Mouse (Mus musculus) fibroblast of lung, adult 2 months (primary cell): ENCODE measurements around the gene Ube2n.
A peak's percentile ranks its signal among the peaks of the same experiment; 100 is the strongest.

ENCODE experiments used
- DNase-seq: peaks from one replicate; pipeline ENCODE4 v3.0.0-alpha.2; 2011; ENCODE audit warnings: low read depth

Ube2n gene

GRCm38 (mm10) chr10:95514656-95515292, at the start of gene Ube2n:
Gene Ube2n (plus strand): TSS chr10:95515145.
- peak; percentile 90 for DNase-seq

- no peak for DNase-seq
Observed at GRCm38 (mm10) chr10:95465485-95465896, 49.5 kb upstream of the Ube2n start.

- no peak for DNase-seq
Observed at GRCm38 (mm10) chr10:95468894-95469293, 46.1 kb upstream of the Ube2n start.

GRCm38 (mm10) chr10:95471186-95471585, 43.8 kb upstream of the Ube2n start:
- no peak for DNase-seq

DNA sequence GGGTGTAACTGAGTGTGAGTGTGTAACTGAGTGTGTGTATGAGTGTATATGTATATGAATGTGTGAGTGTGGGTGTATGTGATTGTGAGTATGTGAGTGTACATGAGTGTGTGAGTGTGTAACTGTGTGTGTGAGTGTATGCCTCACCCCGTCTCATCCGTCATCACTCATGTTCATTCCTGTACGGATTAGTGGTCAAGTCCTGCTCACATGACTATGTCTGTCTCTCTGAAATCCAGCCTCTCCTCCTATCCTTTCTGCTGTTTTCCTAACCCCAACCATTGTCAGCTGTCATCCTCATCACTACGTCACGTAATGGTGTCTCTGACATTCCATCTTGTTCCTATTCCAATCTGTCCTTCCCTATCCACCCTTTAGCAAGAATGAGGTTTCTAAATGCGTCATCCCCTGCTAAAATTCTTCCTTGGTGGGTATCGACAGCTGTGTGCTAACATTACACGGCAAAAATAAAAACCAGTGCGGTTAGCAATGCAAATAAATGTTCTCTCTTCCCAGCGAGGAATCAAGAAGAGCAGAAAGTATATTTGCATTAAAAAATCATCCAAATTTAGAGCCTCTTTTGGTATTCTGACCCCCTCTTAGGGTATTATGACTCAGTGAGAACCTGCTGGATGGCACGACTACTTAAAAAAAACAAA, 42.9 kb upstream of the Ube2n start:
- no peak for DNase-seq

DNA sequence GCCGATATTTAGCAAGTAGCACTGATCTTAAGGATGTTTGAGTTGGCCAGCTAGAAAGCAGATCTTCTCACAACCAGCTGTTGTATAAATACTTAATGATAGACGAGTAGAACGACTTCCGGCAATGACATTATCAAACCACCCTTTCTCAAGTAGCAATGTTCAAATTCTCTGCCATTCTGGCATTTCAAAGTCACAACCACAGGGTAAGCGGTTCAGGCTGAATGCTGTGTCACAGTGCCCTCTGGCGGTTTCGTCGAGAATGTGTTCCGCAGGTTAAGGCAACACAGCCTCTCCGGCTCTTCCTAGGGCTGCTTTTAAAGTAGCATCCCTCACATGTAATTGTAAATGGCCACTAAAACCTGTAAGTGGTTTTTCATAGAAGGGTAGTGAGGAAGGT, 39.0 kb upstream of the Ube2n start:
- peak; percentile 43 for DNase-seq

- no peak for DNase-seq
Observed at GRCm38 (mm10) chr10:95477516-95477915, 37.4 kb upstream of the Ube2n start.

- no peak for DNase-seq
Observed at GRCm38 (mm10) chr10:95489653-95490052, 25.3 kb upstream of the Ube2n start.

DNA sequence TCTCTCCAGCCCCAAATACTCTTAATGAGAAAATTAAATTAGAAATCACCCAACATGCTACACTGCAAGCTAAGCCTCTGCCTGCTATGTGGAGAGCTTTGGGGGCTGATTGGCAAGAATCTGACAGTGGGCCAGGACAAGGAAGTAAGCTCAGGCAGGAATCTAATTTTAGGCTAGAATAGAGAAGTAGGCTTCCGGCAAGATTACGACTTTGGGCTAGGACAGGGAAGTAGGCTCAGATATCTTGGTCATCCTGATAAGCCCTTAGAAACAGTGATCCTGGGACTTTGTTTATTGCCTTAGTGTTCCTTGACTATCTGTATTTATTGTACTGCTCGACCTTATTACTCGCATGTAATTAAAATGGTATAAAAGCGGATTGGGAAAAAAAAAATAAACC, 20.7 kb upstream of the Ube2n start:
- no peak for DNase-seq

DNA sequence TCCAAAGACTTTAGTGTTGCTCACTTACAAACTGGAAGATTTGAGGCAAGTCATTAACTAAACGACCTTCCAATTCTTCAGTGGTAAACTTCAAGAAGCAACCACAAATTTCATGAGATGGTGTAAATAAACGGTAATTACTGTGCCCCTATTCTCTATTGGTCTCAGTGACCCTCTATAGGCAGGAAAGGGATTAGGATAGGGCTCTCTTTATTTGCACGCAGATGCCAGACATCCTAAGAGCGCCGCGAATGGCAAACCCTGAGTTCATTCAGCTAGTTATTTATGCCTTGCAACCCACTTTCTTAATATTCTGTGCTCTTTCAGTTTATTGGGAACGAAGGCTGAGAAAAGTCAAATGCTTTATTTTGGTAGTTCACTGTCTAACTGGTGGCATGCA, 13.9 kb upstream of the Ube2n start:
- no peak for DNase-seq

DNA sequence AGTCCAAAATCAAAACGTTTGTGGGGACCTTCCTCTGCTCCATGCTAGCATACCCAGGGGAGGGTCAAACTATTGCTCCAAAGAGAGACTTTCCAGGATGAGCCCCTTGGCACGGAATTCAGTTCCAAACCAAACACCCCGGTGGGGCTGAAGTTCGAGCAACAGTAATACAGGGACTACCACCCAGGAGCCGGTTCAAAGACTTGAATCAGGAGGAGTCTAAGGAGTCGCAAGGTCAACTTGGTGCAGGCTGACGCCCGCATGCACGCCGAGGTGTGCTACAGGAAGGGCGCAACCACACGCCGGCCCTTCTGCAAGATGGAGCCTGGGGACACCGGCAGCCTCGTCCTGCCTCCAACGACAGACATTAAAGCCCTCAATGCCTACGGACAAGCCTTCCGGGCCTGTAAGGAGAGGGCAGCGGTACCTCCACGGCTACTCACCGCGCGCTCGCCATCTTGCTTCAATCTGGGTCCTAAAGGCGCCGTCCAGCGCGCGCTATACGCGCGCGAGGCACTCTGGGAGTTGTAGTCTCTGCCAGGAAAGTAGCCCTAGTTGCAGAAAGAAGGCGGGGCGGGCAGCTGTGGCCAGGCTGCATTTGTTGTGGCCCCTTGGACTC, 13.4 kb upstream of the Ube2n start, which contains the start of gene Mrpl42:
Gene Mrpl42 (minus strand): TSS at position 478 of the 619 bp plus-strand sequence.
- peak; percentile 67 for DNase-seq

DNA sequence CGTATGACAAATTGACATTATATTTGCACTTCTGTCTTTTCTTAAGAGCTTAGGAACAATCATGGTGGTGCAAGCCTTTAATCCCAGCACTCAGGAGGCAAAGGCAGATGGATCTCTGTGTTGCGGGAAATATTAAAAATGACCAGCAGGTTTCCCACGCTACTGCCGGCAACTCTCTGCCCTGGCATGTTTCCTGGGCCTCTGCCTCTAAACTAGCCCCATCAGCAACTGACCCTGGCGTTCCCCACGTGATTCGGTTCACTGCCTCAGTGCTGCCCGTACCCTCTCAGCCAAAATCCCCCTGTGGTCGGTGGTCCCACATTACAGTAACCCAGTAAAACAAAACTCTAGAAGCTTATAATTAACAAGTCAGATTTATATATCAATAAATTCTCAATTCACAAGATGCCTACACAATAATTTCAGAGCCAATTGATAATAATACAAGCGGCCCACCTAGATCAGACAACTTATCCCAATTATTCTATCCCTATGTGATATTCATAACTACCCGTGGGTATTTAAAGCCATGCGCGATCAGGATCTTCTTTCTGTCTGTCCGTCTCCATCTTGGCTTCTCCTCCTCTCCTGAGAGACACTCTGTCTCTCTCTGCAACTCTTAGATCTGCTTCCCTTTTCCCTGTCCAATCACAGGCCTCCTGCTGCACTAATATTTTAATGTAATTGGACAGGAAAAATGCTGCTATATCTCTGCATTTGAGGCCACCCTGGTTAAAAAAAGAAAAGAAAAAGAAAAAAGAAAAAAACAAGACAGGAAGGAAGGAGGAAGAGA, 11.3 kb upstream of the Ube2n start:
- no peak for DNase-seq

DNA sequence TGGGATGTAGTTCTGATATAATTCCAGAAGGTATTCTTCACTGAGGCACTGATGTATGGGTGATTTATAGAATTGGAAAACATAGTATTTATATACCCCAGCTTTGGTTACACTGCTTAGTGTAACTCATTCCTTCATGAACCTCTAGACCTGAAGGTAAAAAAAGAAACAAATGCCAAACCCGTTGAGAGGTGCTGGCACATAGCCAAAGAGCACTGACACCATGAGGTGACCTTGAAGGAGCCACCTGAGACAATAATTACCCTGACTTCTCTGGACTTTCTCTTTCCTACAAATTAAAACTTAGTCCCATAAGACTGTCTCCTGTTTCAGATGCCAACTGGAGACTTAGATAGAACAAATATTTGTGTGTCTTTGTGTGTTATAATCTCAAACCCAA, 10.6 kb upstream of the Ube2n start:
- no peak for DNase-seq

- no peak for DNase-seq
Observed at GRCm38 (mm10) chr10:95508126-95508525, 6.8 kb upstream of the Ube2n start.

- no peak for DNase-seq
Observed at GRCm38 (mm10) chr10:95508793-95509192, 6.2 kb upstream of the Ube2n start.

- no peak for DNase-seq
Observed at GRCm38 (mm10) chr10:95509263-95509662, 5.7 kb upstream of the Ube2n start.

GRCm38 (mm10) chr10:95512635-95513034, 2.3 kb upstream of the Ube2n start:
- no peak for DNase-seq

- DNase-seq: no peak
Observed at GRCm38 (mm10) chr10:95513768-95514556, 983 bp upstream of the Ube2n start.

DNA sequence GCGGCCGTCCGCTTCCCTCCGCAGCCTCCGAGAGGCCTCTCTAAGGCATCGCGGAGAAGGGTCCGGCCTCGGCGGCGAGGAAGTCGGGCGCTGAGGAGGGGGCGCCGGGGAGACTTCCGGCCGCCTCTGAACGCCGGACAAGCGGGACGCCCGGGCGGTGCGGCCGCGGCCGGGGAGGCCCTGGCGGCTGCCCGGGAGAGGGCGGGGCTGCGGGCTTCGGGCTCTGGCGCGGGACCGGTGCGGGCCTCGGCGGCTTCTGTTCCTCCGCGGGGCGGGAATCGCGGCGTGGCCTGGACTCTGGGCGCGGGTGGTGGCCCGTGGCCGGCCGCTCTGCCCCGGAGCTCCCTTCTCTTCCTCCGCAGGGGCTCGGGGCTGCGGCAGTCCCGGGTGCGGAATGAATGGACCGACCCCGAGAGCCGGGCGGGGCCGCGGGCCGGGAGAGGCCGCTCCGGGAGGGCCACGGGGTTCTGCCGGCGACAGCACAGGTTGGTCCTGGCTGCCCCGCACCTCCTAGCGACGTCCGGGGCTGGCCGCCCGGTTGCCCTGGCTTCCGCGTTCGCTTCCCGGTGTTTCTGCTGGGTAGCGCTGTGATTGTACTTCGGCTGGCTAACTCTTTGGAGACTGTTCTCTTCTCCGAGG, 467 bp downstream of the Ube2n start:
- no peak for DNase-seq

DNA sequence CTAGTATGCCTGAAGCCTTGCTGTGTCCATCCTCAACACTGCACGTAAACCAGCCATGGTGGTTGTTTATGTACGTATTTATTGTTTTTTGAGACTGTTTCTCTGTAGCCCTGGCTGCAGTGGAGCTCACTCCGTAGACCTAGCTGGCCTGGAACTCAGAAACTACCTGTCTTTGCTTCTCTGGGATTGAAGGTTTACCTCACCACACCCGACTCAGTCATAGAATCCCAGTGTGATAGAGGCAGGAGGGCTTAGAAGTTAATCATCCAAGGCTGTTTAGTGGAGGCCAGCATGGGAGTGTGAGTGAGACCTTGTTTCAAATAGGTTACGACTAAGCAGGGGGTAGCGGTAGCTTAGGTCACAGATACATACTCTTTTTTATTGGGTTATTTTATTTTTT, 2.7 kb downstream of the Ube2n start:
- no peak for DNase-seq

- DNase-seq: no peak
Observed at GRCm38 (mm10) chr10:95525037-95525675, 10.2 kb downstream of the Ube2n start.
